Mouse (Mus musculus) T-helper 1 cell (primary cell): Measurements from ENCODE around the gene Mocs2.

Experiments used
- in situ Hi-C: fragments of 300-600 bp; cut with MboI, MseI; formaldehyde crosslinking; loops from one replicate; pipeline ENCODE4 v1.15.1; 2025; ENCODE audit warnings: high pct_unique_total_duplicates

Mocs2 gene

DNA sequence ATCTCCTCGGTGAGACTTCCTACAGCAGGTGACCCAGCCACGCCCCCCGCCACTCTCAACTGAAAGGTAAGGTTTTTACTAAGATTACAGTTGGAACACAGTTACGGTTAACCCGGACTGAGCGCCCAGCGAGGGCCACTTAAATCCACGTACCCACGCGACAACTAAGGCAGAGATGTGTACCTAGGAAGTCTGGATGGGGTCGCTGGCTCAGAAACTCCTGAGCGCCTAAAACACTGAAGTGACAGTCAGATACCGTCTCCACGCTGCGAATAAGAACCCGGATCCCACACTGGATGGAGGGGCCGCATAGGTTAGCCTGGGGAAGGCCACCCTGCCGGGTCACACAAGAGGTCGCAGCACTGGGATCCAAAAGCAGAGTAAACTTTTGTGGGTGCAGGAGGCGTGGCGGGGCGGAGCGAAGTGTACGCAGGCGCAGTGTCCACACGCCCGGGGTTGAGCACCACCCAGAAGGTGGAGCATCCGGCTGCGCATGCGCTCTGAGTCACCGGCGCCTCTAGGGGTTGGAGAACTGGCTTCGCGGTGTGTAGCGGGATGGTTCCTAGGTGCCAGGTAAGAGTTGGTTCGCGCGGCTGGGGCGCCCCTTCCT lies at the start of gene Mocs2:
Gene Mocs2, plus strand, starts transcription at position 486 of the 610 bp plus-strand sequence.
- in situ Hi-C loops, result no loop called here

DNA sequence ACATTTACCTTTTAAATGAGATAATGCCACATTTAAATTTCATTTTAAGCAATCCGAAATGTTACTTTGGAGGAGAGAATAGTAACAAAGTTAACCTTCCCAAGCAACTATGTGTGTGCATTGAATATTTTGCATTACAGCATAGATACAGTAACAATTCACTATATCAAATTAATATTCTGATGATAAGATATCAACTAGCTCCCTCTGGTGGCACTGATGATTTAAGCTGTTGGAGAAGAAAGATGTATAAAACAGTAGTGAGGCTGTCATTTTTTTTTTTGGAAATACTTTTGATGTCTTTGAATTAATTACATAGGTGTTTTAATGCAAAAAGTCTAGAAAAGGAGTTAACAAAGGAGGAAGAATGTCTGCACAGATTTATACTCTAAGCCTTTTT lies 26.5 kb upstream of the Mocs2 start:
- in situ Hi-C loops, result loop anchor here (5.0 to 25.0 kb wide), 2 partner anchors 704 to 914 kb away; no protein-coding TSS in a partner anchor

DNA sequence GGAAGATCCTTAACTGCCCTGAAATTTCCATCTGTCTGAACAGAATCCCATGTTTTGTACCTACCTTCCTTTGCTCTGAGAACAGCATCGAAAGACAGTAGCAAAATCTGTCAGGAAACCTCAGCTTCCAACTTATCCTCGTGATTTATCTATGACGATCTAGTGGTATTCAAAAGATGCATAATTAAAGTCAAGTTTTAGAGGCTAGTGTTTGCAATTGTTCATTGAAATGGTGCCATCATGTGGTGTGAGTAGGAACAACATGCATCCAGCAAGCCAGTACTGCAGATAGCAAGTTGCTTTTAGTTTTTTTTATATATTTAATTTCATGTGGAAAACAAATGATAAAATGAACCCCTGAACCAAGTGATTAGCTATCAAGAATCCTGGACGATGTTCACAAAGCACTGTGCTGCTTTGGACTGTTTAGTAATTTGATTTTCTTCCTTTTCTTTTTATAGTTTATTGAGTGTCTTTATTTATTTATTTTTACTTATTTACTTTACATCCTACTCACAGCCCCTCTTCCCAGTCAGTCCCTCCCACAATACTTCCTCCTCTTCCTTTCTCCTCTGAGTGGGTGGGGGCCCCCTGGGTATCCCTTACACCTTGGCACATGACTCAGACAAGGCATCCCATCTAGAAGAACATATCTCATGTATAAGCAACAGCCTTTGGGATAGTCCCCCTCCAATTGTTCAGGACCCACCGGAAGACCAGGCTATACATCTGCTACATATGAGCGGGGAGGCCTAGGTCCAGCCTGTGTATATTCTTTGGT lies 24.6 kb upstream of the Mocs2 start:
- in situ Hi-C loops, result loop anchor here (5.0 to 25.0 kb wide), 2 partner anchors 706 to 916 kb away; no protein-coding TSS in a partner anchor

DNA sequence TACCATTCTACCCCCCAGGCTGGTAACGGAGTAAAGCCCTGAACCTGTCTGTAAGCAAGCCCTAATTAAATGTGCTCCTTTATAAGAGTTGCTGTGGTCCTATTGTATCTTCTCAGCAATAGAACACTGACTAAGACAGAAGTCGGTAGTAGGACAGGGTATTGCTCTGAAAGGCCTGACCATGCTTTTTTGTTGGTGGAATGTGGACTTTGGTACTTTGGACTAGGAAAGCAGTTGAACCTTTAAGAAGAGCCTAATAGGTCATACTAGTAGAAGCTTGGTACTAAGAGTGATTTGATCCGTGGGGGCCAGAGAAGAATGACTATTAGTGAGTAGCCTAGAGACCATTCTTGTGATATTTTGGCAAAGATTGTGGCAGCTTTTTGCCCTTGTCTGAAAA lies 16.2 kb upstream of the Mocs2 start:
- in situ Hi-C loops, result no loop called here

DNA sequence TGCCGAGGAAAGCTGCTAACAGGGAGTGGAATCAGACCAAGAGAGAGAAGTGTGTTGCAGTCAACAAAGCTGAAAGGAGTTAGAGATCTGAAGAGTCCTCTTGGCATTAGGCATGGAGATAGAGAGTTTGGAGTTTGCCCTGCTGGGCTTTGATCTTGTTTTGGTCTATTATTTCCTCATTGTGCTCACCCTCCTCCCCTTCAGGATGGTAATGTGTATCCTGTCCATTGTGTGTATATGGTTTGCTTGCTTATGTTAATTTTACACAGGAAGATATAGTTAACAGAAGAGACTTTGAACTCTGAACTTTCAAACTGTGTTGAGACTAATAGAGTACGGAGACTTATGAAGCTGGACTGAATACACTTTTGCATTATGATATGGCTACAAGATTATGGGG lies 15.1 kb upstream of the Mocs2 start:
- in situ Hi-C loops, result no loop called here

DNA sequence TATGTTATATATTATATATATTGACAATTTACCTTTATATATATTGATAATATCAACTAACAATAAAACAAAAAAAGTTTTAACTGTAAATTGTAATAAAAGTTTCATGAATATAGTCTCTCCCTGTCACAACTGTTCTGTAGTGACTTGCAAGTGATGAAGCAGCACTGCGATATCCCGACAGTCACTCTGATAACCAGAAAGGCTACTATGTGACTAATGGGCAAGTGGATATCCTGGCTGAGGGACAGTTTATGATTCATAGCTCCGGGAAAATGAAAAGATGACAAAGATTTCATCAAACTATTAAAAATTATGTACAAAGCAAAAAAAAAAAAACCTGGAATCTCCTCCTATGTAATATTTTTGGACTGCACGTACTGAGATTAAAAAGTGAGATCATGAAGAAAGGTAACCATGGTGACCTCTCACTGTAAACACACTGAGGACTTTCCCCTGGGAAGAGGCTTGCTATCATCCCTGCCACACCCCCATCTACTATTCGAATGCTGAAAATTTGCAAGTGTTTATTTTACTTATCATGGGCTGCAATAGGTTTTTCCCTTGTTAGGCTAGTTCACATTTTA lies 8.3 kb upstream of the Mocs2 start:
- in situ Hi-C loops, result no loop called here

DNA sequence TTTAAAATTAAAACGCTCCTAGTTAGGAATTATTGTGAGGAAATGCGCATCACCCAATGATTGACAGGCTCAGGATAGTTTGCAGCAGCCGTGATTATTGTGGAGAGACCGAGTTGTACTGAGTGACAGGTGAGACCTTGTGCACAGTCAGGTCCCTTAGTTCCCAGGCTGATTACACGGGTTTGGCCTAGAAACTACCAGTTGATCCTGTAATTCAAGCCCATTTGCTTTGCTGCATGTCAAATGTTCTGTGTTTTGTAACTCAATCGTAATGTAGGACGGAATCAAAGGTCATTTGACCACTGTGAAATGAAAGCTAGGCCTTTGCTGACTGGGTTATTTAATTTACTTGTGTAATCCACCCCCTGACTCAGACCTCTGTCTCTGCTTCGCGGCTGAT lies 477 bp downstream of the Mocs2 start:
- in situ Hi-C loops, result no loop called here

DNA sequence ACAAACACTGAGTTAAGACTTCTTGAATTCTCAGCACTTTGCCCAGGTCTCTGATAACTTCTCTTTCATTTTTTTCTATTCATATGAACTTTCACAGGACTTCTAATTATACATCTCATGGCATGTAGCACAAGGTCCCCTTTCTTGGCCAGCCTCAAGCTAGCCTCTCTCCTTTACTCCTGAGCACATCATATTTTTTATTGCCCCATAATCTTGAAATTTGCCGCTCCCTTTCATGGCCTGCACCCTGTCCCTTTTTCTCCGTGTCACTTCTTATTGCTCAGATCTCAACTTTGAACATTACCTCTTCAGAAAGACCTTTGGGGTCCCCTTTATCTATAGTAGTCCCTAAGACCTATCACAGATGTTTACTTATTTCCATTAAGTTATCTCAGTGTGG lies 4.8 kb downstream of the Mocs2 start:
- in situ Hi-C loops, result no loop called here

DNA sequence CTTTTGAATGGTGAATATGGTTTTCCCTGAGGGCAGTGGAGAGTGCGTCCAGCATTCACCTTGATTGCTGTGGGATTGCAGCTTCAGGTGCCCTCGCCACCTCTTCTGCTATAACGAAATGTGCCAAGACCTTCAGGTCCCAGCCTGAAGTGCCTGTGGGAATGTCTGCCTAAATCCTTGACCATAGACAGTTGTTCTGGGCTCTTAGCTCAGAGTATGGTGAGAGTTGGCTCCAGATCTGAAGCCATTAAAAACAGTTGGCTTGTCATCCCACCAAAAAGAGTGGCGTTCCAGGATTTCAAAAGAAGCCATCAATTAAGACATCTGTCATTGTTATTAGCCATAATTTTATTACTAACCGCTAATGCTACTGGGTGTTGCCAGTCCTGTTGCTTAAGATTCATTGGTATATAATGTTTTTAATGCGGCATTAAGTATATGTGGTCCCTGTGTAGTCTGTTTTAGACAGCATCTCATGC lies 7.4 kb downstream of the Mocs2 start:
- in situ Hi-C loops, result no loop called here

DNA sequence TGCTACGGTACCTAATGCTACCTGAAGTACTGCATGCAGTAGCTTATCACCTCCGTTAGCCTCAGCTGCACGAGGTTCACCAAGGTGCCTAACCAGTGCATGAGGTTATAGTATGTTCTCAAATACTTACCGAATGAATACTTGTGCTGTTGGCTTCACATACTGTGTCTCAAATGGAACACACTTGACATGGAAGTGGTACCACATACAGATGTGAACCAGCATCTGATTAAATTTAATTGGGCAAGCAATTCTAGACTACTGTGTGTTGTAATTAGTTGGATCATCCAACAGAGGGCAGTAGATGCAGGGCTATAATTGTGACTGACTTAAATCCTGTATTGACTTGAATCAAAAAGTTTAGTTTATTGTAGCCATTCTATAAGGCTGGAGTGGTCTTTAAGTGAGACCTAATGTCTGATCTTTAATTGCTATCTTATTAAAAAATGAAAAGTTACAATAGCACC lies 13.4 kb downstream of the Mocs2 start:
- in situ Hi-C loops, result no loop called here

DNA sequence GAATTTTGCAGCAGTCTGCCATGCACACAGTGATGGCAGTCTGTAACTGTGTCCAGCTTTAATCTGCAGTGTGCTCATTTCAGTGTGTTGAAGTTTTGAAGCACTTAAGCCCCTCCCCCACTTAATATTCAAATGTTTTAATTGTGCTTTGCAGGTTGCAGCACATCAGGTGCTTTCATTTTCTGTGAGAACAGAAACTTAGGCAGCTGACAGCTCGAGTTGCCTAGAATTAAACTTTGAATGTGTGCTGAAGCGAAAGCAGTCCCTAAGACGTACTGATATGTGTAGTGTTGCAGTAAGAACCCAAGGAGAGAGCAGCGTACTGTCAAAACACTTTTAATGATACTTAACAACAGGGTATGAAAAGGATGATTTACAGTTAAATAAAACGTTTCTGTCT lies 14.7 kb downstream of the Mocs2 start:
- in situ Hi-C loops, result no loop called here

DNA sequence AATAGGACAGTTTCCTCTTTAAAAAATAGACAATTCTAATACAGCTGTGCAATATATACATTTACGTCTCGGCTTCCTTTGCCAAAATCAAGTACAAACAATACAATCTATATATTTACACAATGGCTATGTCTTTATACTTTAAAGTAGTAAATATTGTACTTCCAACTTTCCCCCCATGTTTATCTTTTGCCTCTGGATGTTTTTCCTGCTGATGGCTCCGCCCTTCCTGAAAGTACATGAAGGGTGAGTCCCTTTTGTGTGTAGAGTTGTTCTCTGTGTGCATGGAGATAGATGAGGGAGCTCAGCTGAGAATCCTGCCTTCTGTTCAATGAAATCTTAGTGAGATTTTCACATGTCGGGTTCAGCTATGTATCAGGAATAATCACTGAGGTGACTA lies 15.3 kb downstream of the Mocs2 start:
- in situ Hi-C loops, result no loop called here

DNA sequence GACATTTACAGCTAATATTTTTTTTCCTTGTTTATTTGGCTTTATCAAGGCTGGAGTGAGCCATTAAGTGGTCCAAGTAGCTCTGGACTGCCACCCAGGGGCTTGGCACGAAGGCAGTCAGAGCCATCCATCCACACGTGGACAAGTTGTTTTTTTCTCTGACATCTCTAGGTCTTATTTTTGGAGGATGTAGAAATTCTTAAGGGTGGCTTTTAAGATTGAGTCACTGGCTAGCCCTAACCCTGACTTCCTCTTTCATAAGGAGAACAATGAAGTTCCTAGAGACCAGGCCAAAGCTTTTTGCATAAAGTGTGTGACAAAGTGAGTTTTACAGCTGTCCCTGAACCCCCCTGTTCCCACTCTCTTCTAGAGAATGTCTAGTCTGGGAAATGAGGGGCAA lies 16.5 kb downstream of the Mocs2 start:
- in situ Hi-C loops, result no loop called here

DNA sequence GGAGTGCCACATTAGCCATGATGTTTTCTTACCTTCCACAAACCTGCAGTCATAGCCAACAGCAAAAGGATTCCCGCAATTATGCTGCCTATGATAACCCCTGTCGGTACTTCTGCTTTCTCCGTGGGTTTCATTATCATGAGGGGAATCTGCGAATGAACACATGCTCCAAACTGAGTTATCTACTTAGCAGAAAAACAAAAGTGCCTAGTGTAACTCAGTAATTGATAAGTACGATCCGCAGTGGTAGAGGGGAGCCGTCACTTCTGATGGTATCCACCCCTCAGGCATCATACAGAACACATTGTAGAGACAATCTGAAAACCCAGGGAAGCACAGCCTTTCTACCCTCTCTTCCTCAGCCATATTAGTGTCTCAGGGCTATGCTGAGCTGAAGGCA lies 19.0 kb downstream of the Mocs2 start:
- in situ Hi-C loops, result no loop called here

DNA sequence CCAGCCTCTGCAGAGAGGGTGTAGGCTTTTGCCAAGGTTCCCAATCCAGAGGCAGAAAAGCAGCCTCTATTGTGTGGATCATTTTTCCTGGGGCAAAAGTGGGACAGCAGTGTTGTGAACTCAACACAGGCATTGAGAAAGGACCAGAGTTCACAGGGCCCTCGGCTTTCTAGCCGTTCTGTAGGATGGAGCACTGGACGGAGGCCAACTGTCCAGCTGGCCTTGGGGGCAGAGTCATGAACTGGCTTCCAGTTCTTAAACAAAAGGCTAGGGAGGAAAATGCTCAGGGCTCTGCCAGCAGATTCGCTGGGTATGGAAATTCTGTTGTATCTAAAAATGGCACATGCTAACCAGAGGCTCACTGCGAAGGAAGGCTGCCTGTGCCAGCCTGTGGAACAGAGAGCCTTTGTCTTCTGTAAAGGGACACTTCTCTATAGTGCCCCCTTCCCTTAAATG lies 20.5 kb downstream of the Mocs2 start:
- in situ Hi-C loops, result no loop called here

DNA sequence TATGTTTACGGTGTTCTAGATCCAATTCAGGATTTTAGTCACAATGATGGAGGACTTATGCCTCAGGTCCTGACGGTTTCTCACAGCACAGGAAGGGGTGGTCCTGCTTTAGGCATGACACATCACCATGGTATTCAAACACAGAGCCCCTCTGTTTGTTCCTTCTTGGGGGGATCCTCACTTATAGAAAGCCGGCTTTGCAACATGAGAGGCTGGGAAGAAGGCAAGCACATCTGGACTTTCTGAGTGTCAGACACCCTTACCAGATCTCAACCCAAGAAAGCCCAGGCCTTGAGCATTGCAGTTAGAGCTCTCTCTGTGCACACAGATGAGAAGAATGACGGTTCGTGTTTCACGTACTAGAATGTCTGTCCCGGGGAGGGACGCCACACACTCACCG lies 21.1 kb downstream of the Mocs2 start:
- in situ Hi-C loops, result no loop called here

DNA sequence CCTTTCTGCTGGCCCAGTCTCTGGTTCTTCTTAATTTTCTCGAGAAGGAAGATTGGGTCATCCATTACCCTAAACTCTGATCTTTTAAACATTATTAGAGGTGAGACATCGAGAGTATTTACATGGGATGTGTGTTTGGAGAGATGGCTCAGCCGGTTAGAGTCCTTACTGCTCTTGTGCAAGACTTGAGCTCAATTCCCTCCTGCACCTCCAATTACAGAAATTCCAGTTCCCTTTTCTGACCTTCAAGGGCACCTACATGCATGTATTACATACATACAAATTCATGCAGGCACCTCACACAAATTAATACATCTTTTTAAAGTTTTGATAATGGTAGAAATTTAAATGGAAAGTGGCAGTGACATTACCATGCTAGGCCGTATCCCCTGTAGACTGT lies 22.5 kb downstream of the Mocs2 start:
- in situ Hi-C loops, result loop anchor here (5.0 kb wide), 2 partner anchors 92 to 122 kb away; partner anchors contain the start of gene Itga2

DNA sequence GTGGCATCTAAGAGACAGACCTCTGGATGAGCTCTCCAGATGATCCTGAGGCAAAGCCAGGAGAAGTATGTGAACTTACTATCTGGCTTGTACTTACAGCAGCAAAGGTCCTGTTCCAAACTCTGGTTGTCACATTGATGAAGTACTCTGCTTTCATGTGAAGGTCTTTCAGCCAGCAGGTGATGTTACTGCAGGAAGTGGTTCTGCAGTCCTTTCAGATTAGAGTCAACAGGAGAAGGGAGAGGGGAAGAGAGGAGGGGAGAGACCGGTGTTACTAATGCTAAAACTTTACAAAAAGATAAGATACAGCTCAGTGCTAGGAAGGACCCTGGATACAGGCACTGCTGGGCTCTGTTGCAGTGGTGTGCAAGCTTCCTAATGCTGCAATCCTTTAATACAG lies 25.3 kb downstream of the Mocs2 start:
- in situ Hi-C loops, result loop anchor here (5.0 kb wide), 2 partner anchors 89 to 119 kb away; partner anchors contain the start of gene Itga2

DNA sequence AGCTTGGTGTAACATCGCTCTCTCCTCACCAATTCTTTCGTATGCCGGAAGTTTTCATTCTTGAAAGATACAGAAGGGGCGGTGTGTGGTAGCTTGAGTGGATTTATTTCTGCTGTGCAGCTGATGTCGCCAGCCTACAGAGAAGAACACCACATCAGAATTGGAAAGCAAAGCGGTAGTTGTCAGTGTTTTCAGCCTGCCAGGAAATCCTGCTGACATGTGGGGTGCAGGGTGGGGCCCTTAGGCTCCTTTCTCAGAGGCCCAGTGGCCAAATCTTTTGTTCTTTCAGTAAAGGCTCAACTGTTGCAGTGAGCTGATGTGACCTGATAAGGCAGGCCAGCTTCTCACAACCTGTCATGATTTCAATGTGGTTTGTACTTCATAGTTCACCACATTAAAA lies 27.8 kb downstream of the Mocs2 start:
- in situ Hi-C loops, result no loop called here

DNA sequence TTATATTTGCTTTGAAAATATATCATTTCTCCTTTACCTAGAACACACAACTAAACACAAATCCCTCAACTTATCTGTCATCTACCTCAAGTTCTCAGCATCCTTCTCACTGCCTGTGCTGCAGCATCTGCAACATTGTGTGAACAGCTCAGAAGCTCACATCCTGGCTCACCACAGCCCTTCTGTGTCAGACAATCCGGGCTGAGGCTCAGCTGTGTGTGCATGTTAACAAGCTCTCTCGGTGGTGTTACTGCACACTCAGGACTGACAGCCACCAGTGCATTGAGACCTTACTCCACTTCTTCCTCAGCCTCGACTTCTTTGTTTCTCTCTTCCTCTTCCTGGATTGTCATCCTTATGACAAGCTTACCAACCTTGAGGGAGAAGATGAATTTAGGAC lies 30.9 kb downstream of the Mocs2 start:
- in situ Hi-C loops, result no loop called here

DNA sequence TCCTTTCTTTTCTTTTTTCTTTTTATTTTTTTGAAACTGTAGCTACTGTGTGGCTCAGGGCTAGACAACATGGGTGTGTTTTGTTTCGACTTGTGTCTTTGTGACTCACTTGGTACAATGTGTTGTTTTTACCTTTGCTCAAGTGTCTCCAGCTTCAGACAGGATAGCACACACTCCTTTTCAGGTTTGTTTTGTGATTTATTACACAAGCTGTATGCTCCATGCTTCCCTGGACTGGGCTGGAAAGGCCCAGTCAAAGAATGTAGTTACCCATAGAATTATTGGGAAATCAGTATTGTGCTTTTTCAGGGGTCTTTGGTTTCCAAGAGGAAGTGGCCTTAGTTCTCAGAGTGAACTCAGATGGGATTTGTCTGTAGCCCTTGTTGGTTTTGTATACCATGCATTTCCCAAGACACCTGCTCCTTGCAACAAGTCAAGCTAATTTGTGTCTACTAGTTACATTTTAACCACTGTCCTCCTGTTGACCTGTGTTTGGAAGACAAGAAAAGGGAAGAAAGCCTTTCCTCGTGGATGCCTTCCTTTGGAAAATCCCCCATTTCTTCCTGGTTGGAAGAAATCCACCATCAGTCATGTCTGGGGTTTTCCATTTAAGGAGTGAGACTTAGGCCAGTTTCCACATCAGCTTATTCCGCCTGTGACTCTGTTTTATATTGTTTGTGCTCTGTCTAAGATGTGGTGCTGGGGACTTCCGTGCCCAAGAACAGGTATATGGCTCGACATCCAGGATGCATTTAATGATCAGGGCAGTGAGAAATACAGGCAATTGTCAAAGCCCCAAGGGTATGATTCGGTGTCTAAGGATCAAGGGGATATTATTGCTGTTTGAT lies 34.5 kb downstream of the Mocs2 start:
- in situ Hi-C loops, result no loop called here

DNA sequence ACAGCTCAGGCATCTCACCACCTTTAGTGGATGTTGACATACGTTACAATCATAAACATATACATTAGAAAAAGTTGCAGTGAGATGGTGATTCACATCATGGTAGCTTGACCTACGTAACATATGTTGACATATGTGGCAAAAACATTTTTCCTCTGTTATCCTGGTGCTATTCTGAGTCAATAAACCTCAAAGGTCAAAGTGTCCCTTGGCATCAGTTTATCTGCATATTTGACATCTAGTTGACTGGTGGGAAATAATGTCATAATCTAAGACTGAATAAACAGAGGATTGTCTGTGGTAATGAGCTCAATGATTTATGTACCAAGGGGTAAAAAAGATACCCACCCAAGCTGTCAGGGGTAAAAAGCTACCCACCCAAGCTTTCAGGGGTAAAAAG lies 35.1 kb downstream of the Mocs2 start:
- in situ Hi-C loops, result no loop called here
